Mouse (Mus musculus): ENCODE measurements at regions not wholly inside any gene's neighbourhood (a gene's known extent, or its start where the extent isn't known, plus 50 kb on each side); places are given as distances from the start of the nearest gene placed in this dataset.
"Not testable (repeated sequence)": the region's sequence is repeated elsewhere in the genome, so short reads cannot be mapped to it uniquely, and the experiment has no call there.

- DNase-seq, result no peak
Observed at GRCm38 (mm10) chr8:126877039-126877365, 68.6 kb downstream of the Tomm20 start.

GRCm38 (mm10) chr8:126876300-126877038 lies 69.2 kb downstream of the Tomm20 start:
- DNase-seq, result peak; percentile 89

GRCm38 (mm10) chr8:126875491-126876155 lies 70.0 kb downstream of the Tomm20 start:
- no peak for DNase-seq

- DNase-seq, result no peak
Observed at GRCm38 (mm10) chr8:126874846-126875245, 70.8 kb downstream of the Tomm20 start.

GRCm38 (mm10) chr8:126874126-126874730 lies 71.4 kb downstream of the Tomm20 start:
- no peak for DNase-seq

GRCm38 (mm10) chr8:126873306-126873705 lies 72.3 kb downstream of the Tomm20 start:
- no peak for DNase-seq

GRCm38 (mm10) chr8:126872574-126872973 lies 73.1 kb downstream of the Tomm20 start:
- DNase-seq, result peak; percentile 79

- no peak for DNase-seq
Observed at GRCm38 (mm10) chr8:126872133-126872532, 73.5 kb downstream of the Tomm20 start.

- no peak for DNase-seq
Observed at GRCm38 (mm10) chr8:126869464-126869850, 76.2 kb downstream of the Tomm20 start.

- DNase-seq, result no peak
Observed at GRCm38 (mm10) chr8:126868831-126869463, 76.7 kb downstream of the Tomm20 start.

- DNase-seq, result no peak
Observed at GRCm38 (mm10) chr8:126867121-126867988, 78.3 kb downstream of the Tomm20 start.

- no peak for DNase-seq
Observed at GRCm38 (mm10) chr8:126864314-126864948, 81.2 kb downstream of the Tomm20 start.

GRCm38 (mm10) chr8:126863661-126864060 lies 82.0 kb downstream of the Tomm20 start:
- DNase-seq, result not testable (repeated sequence)

- DNase-seq, result no peak
Observed at GRCm38 (mm10) chr8:126861754-126862153, 83.9 kb downstream of the Tomm20 start.

GRCm38 (mm10) chr8:126860630-126861029 lies 85.0 kb downstream of the Tomm20 start:
- no peak for DNase-seq

- no peak for DNase-seq
Observed at GRCm38 (mm10) chr8:126859706-126860424, 85.8 kb downstream of the Tomm20 start.

GRCm38 (mm10) chr8:126857307-126858203 lies 88.1 kb downstream of the Tomm20 start:
- DNase-seq, result no peak

GRCm38 (mm10) chr8:126855914-126856313 lies 89.7 kb downstream of the Tomm20 start:
- no peak for DNase-seq

GRCm38 (mm10) chr8:126855056-126855609 lies 90.5 kb downstream of the Tomm20 start:
- DNase-seq, result no peak

Data from kidney, adult 11 months (tissue).